Mouse (Mus musculus): ENCODE measurements around the gene Stat5b. TPM values are rescaled to one million over a fixed set of nuclear protein-coding genes. Genes with fewer than 3 reads are reported as not detected.

Gene Stat5b
- polyA plus RNA-seq (2012; ENCODE audit: insufficient read depth, insufficient read length, missing spikeins): 30.8 and 30.9 TPM in 2 replicates

DNA sequence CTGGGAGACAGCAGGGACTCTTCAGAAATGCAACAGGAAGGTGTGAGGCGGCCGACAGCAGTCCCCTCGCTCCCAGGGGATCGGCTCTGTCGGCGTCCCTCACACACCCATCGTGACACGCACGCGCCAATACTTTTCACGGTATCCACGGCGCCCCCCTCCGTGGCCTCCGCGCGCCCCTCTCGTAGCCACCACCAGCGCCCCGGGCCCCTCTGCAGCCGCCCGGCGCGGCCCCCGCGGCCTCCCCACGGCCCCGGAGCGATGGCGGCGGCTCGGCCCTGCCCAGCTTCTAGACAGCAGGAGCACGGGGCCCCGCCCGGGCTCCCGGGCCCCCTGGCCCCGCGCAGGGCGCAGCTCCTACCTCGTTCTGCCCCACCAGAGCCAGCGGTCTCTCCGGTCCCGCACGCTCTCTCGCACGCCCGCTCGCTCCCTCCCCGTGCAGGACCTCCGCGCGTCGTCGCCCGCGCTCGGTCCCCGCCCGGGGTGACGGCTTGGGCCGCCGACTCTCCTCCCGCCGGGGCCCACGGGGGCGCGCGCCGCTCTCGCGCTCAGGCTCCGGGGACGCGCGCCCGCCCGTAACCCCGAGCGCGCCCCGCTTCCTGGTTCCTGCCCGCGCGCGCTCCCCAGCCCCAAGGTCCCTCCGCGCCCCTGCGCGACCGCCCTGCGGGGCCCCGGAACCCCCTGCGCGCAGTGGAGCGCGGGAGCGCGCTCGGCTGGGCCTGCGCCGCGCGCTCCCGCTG is at the start of gene Stat5b:
Gene Stat5b (minus strand): TSS at position 687 of the 740 bp plus-strand sequence.
- TF ChIP-seq POLR2A (IDR thresholded peaks at IDR 0.05; ENCODE audit: borderline replicate concordance, low read depth, low read length) (no peak), CTCF (IDR thresholded peaks at IDR 0.05; ENCODE audit: low read depth, low read length) (no peak)
- Histone ChIP-seq H3K4me3 (ENCODE audit: insufficient read depth, low read length) (peak within 1 kb of the TSS; percentile 91), H3K27ac (ENCODE audit: insufficient read depth, low read depth, low read length) (peak within 1 kb of the TSS; percentile 4; the same call in 1 of the 2 replicates), H3K4me1 (ENCODE audit: control insufficient read depth, insufficient read depth, low read length) (peaks cover 21% of the 10 kb centered on the region)

DNA sequence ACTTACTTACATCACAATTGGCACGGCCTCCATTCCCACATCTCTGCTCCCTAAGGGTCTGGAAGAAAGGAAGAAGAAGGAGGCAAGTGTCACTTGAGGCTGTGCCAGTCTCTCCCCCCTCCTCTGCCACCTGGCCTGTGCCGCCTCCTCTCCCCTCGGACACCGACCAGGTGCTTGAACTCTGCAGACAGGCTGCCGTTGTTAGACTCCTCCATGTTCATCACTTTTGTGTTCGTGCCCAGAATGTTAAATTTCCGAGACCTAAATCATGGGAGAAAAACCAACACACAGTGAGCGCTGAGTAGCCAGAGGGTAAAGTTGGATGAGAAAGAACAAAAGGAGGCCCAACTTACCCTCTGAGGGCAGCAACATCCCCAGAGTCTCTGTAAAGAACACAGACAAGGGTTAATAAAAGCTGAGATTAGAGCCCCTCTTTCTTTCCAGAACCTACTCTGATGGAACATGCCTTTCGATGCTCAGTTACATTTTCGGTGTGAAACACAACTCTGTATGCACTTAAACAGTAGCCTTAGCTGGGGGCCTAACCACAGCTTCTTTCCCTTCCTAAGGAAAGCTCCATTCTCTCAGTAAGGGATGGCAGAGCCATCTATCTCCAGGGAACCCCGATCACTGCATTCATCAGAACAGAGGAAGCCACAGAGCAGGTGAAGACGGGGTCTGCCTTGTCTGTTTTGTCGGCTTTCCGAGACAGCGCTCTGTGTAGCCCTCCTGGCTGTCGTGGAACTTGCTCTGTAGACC is 48.1 kb upstream of the Stat5b start:
- Histone ChIP-seq H3K4me1 (ENCODE audit: control insufficient read depth, insufficient read depth, low read length) (no peaks in the 10 kb centered on the region), H3K27ac (ENCODE audit: insufficient read depth, low read depth, low read length) (no peak overlapping the region), H3K4me3 (ENCODE audit: insufficient read depth, low read length) (no peak overlapping the region)
- no peak for TF ChIP-seq POLR2A (IDR thresholded peaks at IDR 0.05; ENCODE audit: borderline replicate concordance, low read depth, low read length)
- TF ChIP-seq CTCF (IDR thresholded peaks at IDR 0.05; ENCODE audit: low read depth, low read length): no peak

GRCm38 (mm10) chr11:100897294-100898231 is 47.0 kb upstream of the Stat5b start:
- Histone ChIP-seq H3K27ac (ENCODE audit: insufficient read depth, low read depth, low read length) (no peak overlapping the region), H3K4me1 (ENCODE audit: control insufficient read depth, insufficient read depth, low read length) (no peaks in the 10 kb centered on the region), H3K4me3 (ENCODE audit: insufficient read depth, low read length) (no peak overlapping the region)
- no peak for TF ChIP-seq POLR2A (IDR thresholded peaks at IDR 0.05; ENCODE audit: borderline replicate concordance, low read depth, low read length)
- no peak for TF ChIP-seq CTCF (IDR thresholded peaks at IDR 0.05; ENCODE audit: low read depth, low read length)

- Histone ChIP-seq H3K4me3 (ENCODE audit: insufficient read depth, low read length) (no peak overlapping the region), H3K4me1 (ENCODE audit: control insufficient read depth, insufficient read depth, low read length) (no peaks in the 10 kb centered on the region), H3K27ac (ENCODE audit: insufficient read depth, low read depth, low read length) (no peak overlapping the region)
- TF ChIP-seq POLR2A (IDR thresholded peaks at IDR 0.05; ENCODE audit: borderline replicate concordance, low read depth, low read length) (no peak), CTCF (IDR thresholded peaks at IDR 0.05; ENCODE audit: low read depth, low read length) (no peak)
Observed at GRCm38 (mm10) chr11:100896078-100896477, 45.6 kb upstream of the Stat5b start.

DNA sequence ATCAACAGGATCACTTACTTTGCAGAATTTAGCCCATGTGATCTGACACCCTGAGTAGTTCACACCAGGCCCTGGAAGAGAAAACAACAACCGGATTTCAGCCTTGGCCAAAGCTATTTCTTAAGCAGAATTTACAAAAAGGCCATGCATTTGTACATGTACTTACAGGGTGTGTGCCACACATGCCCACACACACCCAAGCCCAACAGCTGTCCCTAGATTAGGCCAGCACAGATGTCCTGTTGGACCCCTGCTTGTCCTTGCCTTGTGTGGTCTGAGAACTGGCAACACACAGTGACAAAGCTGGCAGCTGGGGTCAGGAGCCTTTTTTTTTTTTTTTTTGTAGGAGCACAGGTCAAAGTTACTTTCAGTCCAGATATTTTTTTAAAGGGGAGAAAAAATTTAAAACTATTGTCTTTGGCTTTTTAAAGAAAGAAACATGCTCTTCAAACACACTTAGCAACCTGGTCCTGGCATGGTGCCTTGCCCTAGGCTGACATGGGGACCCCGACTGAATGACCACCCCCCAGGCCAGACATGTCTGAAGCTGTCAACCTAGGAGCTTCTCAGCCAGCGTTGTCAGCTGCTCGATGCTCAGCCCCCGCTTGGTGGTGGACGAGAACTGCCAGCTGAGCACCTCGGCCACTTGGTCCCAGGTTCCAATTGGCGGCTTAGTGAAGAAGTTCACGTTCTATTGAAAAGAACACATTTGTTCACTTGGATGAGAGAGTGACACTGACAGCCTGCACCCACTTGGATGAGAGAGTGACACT is 43.8 kb upstream of the Stat5b start:
- TF ChIP-seq POLR2A (IDR thresholded peaks at IDR 0.05; ENCODE audit: borderline replicate concordance, low read depth, low read length) (no peak), CTCF (IDR thresholded peaks at IDR 0.05; ENCODE audit: low read depth, low read length) (no peak)
- H3K4me1 ChIP-seq (ENCODE audit: control insufficient read depth, insufficient read depth, low read length): no peaks in the 10 kb centered on the region
- no peak overlapping the region for H3K4me3 ChIP-seq (ENCODE audit: insufficient read depth, low read length)
- H3K27ac ChIP-seq (ENCODE audit: insufficient read depth, low read depth, low read length): no peak overlapping the region

- no peak overlapping the region for H3K4me3 ChIP-seq (ENCODE audit: insufficient read depth, low read length)
- H3K4me1 ChIP-seq (ENCODE audit: control insufficient read depth, insufficient read depth, low read length): no peaks in the 10 kb centered on the region
- H3K27ac ChIP-seq (ENCODE audit: insufficient read depth, low read depth, low read length): no peak overlapping the region
- TF ChIP-seq CTCF (IDR thresholded peaks at IDR 0.05; ENCODE audit: low read depth, low read length): peak; percentile 99
- TF ChIP-seq POLR2A (IDR thresholded peaks at IDR 0.05; ENCODE audit: borderline replicate concordance, low read depth, low read length): no peak
Observed at GRCm38 (mm10) chr11:100893482-100893881, 43.0 kb upstream of the Stat5b start.

- Histone ChIP-seq H3K27ac (ENCODE audit: insufficient read depth, low read depth, low read length) (no peak overlapping the region), H3K4me3 (ENCODE audit: insufficient read depth, low read length) (no peak overlapping the region), H3K4me1 (ENCODE audit: control insufficient read depth, insufficient read depth, low read length) (no peaks in the 10 kb centered on the region)
- TF ChIP-seq POLR2A (IDR thresholded peaks at IDR 0.05; ENCODE audit: borderline replicate concordance, low read depth, low read length) (no peak), CTCF (IDR thresholded peaks at IDR 0.05; ENCODE audit: low read depth, low read length) (no peak)
Observed at GRCm38 (mm10) chr11:100892435-100892834, 41.9 kb upstream of the Stat5b start.

DNA sequence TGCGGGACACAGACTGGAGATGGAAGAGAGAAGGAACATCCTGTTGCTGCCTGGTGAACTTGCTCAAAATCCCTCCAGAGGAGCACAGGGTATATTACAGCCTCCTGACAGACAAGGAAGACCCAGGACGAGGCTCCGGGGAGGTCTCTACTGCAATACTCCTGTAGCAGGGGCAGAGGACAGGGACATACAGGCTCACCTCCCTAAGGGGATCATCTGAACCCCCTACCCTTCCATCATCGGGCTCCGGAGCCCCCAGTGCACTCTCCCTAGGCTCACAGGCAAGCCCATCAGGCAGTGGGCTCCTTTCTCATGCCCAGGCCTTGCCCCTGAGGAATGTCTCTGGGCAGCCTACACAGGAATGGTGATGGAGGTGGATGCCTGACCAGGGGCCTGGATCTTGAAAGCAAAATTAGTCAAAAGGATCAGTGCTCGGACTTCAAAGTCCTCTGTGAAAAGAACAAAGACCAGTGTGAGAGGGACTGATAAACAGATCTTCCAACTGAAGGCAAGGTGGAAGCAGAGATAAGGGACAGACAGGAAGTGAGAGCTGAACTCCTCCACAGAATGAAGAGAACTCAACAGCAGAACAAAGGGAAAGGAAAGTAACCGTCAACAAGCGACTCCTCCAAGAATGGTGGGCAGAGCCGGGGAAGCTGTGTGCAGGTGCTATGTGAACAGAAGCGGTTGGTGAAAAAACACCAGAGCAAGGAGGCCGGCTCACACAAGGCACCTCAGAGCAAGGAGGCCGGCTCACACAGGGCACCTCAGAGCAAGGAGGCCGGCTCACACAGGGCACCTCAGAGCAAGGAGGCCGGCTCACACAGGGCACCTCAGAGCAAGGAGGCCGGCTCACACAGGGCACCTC is 41.0 kb upstream of the Stat5b start:
- Histone ChIP-seq H3K4me3 (ENCODE audit: insufficient read depth, low read length) (no peak overlapping the region), H3K4me1 (ENCODE audit: control insufficient read depth, insufficient read depth, low read length) (no peaks in the 10 kb centered on the region), H3K27ac (ENCODE audit: insufficient read depth, low read depth, low read length) (no peak overlapping the region)
- TF ChIP-seq POLR2A (IDR thresholded peaks at IDR 0.05; ENCODE audit: borderline replicate concordance, low read depth, low read length) (no peak), CTCF (IDR thresholded peaks at IDR 0.05; ENCODE audit: low read depth, low read length) (no peak)
